14 mouse cellular contexts compared by ENCODE assay signal in the genomic region with DNA sequence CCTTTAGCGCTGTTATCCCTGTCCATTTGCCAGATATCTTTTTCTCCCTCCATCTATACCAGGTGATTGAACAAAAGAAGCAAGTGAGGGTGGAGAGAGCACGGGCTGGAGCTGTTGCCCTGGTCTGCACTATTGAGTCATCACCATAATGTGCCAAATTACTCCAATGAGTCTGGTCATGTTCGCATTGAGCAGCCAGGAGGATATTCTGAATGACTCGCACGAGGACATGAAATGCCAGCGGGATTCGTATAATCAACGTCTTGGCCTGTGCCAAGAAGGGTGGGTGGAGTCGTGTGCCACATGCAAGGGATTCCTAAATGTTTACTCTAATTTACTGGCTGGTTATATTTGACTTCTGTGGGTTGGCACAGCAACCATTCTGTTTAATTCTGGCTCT.
DNase-seq lines count a peak whose midpoint lies in the region; ATAC-seq and TF ChIP-seq lines count a peak whose summit lies in the region.
"Had no signal": no experiment of that assay in that cellular context is flagged by ENCODE, and none has a peak within 500 bp of the region (broad histone marks: within the 10 kb centered on the region; RNA-seq: fewer than 3 reads in every experiment).

No protein-coding gene starts in this region.

- no peak overlapping the region for H3K4me3 ChIP-seq in stomach, postnatal 0 days (ENCODE audit: low read depth, low read length)

- H3K9me3 ChIP-seq in stomach, postnatal 0 days (ENCODE audit: control insufficient read depth, low read length): no peaks in the 10 kb centered on the region

- no peak for ATAC-seq in frontal cortex, adult (ENCODE audit: low TSS enrichment)
- 0 out of 2 replicates have a peak, but pooled peaks have one; percentile 57 for ATAC-seq in stomach, postnatal 0 days (ENCODE audit: low FRiP score, low TSS enrichment)

- no peak for TF ChIP-seq EP300 in stomach, postnatal 0 days (optimal IDR thresholded peaks at IDR 0.05)

- no peaks in the 10 kb centered on the region; the same call in 1 of the 2 replicates for H3K4me1 ChIP-seq in stomach, postnatal 0 days (replicated peaks; ENCODE audit: control insufficient read depth, insufficient read depth)

- no peak overlapping the region for H3K9ac ChIP-seq in stomach, postnatal 0 days (ENCODE audit: low read length)
- H3K9ac ChIP-seq: lung, embryonic 14.5 days had no signal

- no peaks in the 10 kb centered on the region for H3K36me3 ChIP-seq in stomach, postnatal 0 days (ENCODE audit: control insufficient read depth, insufficient read depth, low read length)

- H3K27ac ChIP-seq in stomach, postnatal 0 days (replicated peaks): peak overlapping the region; percentile 18; the same call in 1 of the 2 replicates

- 0 out of 2 replicates have a peak, but pooled peaks have one; percentile 9 for TF ChIP-seq CTCF in stomach, postnatal 0 days (IDR thresholded peaks at IDR 0.05; ENCODE audit: low read depth)

- no peaks in the 10 kb centered on the region for H3K27me3 ChIP-seq in stomach, postnatal 0 days (ENCODE audit: control insufficient read depth, insufficient read depth, low read length)

- no peak overlapping the region for H3K4me2 ChIP-seq in stomach, postnatal 0 days (replicated peaks; ENCODE audit: low read depth)
- H3K4me2 ChIP-seq: lung, embryonic 14.5 days; midbrain, embryonic 11.5 days had no signal

- DNase-seq in adrenal gland, adult 2 months: peak; percentile 38
- no peak for DNase-seq in adrenal gland, postnatal 25 days
- DNase-seq in frontal cortex, postnatal 10 days (ENCODE audit: low spot score in 2 of 2): peak; percentile 9 to 11
- DNase-seq in right cerebral cortex, postnatal 10 days (ENCODE audit: low spot score in 2 of 2): peak; percentile 34 to 40
- DNase-seq in right cerebral cortex, postnatal 25 days: no peak
- DNase-seq in stomach, postnatal 0 days (ENCODE audit: low spot score): peak; percentile 24
- DNase-seq in testis, postnatal 14 days (ENCODE audit: low spot score): no peak
- DNase-seq: cerebellum, adult 9-11 months; heart, adult 18-20 months; heart, postnatal 14 days; lung, embryonic 14.5 days; thymus, postnatal 14 days had no signal

- WGBS in stomach, postnatal 0 days: 43% methylated on average over 9 of the region's 9 CpGs

Comparison
In these comparisons a context has a peak if more than half of its experiments do, and no peak if none do; other contexts are left out.
1. DNase-seq: peak in adrenal gland, adult 2 months (single experiment), frontal cortex, postnatal 10 days (2 of 2), right cerebral cortex, postnatal 10 days (2 of 2) and stomach, postnatal 0 days (single experiment); none in adrenal gland, postnatal 25 days (single experiment), right cerebral cortex, postnatal 25 days (single experiment) and testis, postnatal 14 days (single experiment).